Mouse (Mus musculus) C2C12 (cell line): ENCODE results near the gene Gfra1. TPM values are rescaled to one million over a fixed set of nuclear protein-coding genes. Genes with fewer than 3 reads are reported as not detected.
A peak's percentile ranks its signal among the peaks of the same experiment; 100 is the strongest.

Experiments used
- H3K27me3 ChIP-seq: one replicate; pipeline ENCODE4 v1.6.1; 2011; ENCODE audit not compliant: control insufficient read depth, insufficient read depth, insufficient read length
- H3K36me3 ChIP-seq: one replicate; pipeline ENCODE4 v1.6.1; 2011; ENCODE audit not compliant: control insufficient read depth, insufficient read depth
- H3K4me3 ChIP-seq: one replicate; pipeline ENCODE4 v1.5.1; 2011; ENCODE audit warnings: mild to moderate bottlenecking, control low read depth; ENCODE audit not compliant: poor library complexity, insufficient read depth, severe bottlenecking
- H3K79me2 ChIP-seq: one replicate; pipeline ENCODE4 v1.6.1; 2011; ENCODE audit not compliant: control insufficient read depth, insufficient read depth
- H3K79me3 ChIP-seq: one replicate; pipeline ENCODE4 v1.6.1; 2011; ENCODE audit warnings: low read depth, control low read depth
- H3ac ChIP-seq: one replicate; pipeline ENCODE3; 2011; ENCODE audit warnings: low read depth; ENCODE audit not compliant: control insufficient read depth, insufficient read length
- CEBPB ChIP-seq: IDR thresholded peaks from one replicate; pipeline ENCODE4 v1.6.1; 2011; ENCODE audit warnings: low read depth, mild to moderate bottlenecking, control low read depth, moderate library complexity
- CTCF ChIP-seq: IDR thresholded peaks from one replicate; pipeline ENCODE4 v1.5.1; 2011; ENCODE audit not compliant: control insufficient read depth, insufficient read depth, insufficient read length
- FOSL1 ChIP-seq: IDR thresholded peaks from one replicate; pipeline ENCODE4 v1.8.0; 2011; ENCODE audit warnings: mild to moderate bottlenecking, low read length; ENCODE audit not compliant: poor library complexity, insufficient read depth, severe bottlenecking
- MAX ChIP-seq: IDR thresholded peaks from one replicate; pipeline ENCODE4 v1.6.1; 2011; ENCODE audit warnings: mild to moderate bottlenecking, control low read depth
- MYOD1 ChIP-seq: IDR thresholded peaks from one replicate; pipeline ENCODE4 v1.6.1; 2011; ENCODE audit warnings: low read depth; ENCODE audit not compliant: control insufficient read depth, insufficient read length
- MYOG ChIP-seq: IDR thresholded peaks from one replicate; pipeline ENCODE4 v1.6.1; 2011; ENCODE audit not compliant: control insufficient read depth, insufficient read length; ENCODE audit errors: extremely low read depth
- USF1 ChIP-seq: IDR thresholded peaks from one replicate; pipeline ENCODE4 v1.6.1; 2011; ENCODE audit warnings: low read depth, mild to moderate bottlenecking, control low read depth, moderate library complexity
- polyA plus RNA-seq: library from polyadenylated mRNA; unstranded; fragments of >200 nt; fragmentation: generic; extraction: Trizol; gene quantifications from one replicate; pipeline ENCODE4 v1.2.1, GENCODE M21; 2012; ENCODE audit warnings: missing spikeins

The Gfra1 gene
- polyA plus RNA-seq, 1 experiment = 16.8 TPM

DNA sequence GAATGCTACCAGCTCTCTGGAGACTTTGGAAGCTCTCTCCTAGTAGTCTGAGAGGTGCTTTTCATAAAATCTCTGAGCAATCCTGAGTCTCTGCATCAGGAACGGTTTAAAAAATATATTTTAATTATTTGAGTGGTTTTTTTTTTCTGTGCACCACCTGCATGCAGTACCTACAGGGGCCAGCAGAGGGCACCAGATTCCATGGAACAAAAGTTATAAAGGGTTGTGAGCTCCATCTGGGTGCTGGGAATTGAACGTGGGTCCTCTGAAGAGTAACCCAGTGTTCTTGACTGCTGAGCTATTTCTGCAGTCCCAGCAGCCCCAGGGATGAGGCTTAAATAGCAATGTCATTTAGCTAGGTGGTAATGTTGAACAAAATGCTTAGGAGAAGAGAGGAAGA, 141.9 kb downstream of the Gfra1 start:
- H3K36me3 ChIP-seq = no peaks in the 10 kb centered on the region
- no peaks in the 10 kb centered on the region for H3K79me2 ChIP-seq
- TF ChIP-seq USF1 (no peak), CEBPB (no peak), FOSL1 (no peak), MAX (no peak), MYOD1 (no peak), CTCF (no peak)
- no peak overlapping the region for H3ac ChIP-seq
- H3K79me3 ChIP-seq = no peaks in the 10 kb centered on the region
- H3K27me3 ChIP-seq = no peaks in the 10 kb centered on the region
- no peak overlapping the region for H3K4me3 ChIP-seq

DNA sequence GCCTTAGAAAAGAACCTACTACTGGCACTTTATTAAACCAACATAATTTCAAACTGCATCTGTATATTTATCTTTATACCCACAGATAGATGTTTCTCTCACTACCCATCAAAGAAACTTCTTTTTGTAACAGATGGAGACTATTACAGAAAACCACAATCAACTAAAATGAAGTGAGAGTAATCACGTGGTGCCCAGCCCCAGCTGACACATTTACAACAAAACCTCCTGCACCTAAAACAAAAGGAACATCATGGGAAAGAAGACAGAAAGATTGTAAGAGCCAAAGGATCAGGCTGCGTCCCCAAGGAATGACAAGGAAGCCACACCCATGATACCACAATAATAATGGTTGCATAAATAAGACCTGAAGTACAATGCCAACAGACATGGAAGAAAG, 143.2 kb downstream of the Gfra1 start:
- Histone ChIP-seq H3ac (no peak overlapping the region), H3K79me3 (no peaks in the 10 kb centered on the region), H3K4me3 (no peak overlapping the region), H3K27me3 (no peaks in the 10 kb centered on the region), H3K36me3 (no peaks in the 10 kb centered on the region), H3K79me2 (no peaks in the 10 kb centered on the region)
- peak; percentile 56 for TF ChIP-seq USF1
- no peak for TF ChIP-seq FOSL1

DNA sequence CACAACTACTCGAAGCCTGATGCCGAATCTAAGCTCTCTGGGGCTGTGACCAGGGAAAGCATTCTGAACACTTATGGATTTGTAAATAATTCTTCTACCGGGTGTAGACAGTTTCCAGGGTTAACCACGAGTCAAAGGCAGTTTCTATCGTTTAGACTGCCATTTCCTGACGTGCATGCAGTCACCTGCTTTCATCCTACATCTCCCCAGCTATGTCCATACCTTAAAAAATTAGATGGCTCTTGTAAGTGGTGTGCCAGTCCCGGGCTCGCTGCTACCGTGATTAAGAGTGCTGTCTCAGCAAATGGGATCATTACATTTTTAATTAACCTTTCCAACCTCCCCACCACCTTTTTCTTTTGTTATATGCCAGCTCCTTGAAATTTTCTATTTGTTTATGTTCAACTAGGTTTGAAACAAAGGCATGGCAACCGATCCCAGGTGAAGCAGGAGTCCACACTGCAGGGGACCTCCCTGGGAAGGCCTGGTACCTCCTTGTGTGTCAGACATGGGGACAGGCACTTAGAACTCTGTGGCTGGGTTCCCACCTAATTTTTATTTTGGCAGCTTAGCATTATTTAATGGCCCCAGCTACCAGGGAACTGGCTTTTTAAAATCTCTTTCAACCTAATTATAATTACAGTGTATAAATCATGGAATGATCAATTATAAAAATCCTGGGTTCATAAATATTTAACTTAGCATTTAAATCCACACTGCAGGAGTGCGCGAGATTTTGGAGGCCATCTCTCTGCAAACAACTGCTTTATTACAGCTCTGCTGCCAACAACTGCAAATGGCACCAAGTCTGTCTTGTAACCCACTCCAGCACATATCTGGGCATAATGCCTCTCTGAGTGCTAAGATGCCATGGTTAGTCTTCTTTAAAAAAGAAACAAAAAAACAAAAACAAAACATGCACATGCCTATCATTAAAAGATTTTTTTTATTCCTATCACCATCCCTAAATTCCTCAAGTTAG, 145.1 kb downstream of the Gfra1 start:
- Histone ChIP-seq H3K79me3 (no peaks in the 10 kb centered on the region), H3K4me3 (no peak overlapping the region), H3K79me2 (no peaks in the 10 kb centered on the region), H3K27me3 (no peaks in the 10 kb centered on the region), H3ac (no peak overlapping the region), H3K36me3 (no peaks in the 10 kb centered on the region)
- TF ChIP-seq MAX (no peak), MYOG (no peak), MYOD1 (no peak), FOSL1 (no peak), USF1 (no peak), CEBPB (no peak), CTCF (no peak)

DNA sequence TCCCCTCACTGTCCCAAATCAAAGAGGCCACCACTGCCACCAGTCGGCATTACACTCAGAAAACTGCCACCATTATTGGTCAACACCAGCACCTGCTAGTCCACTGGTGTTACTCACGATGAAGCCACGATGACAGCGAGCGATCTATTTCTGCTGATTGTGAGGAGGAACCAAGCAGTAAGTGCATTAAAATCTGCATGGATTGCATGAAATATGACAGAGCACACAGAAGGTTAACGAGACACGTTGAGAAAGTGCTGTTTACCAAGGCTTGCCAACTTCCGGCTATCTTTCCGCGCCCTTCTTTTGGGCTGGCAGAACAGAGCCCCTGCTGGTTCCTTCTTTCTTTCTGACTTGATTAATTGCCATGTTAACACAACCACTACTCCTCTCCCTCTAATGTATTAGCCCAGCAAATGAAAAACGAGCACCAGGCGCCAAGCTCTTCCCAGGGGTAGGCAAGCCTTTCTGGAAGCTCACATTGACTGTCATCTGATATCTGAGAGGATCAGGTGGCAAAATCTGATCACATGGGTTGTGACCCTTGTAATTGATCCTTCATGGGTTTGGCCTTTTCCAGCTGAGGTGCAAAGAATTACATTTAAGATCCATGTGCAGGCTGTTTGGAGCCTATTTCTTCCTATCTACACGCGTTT, 146.0 kb downstream of the Gfra1 start:
- H3K27me3 ChIP-seq = no peaks in the 10 kb centered on the region
- no peak overlapping the region for H3ac ChIP-seq
- H3K36me3 ChIP-seq = no peaks in the 10 kb centered on the region
- TF ChIP-seq CEBPB (no peak), MAX (no peak), FOSL1 (no peak), CTCF (no peak), USF1 (no peak), MYOG (no peak), MYOD1 (no peak)
- no peaks in the 10 kb centered on the region for H3K79me3 ChIP-seq
- H3K4me3 ChIP-seq = no peak overlapping the region
- no peaks in the 10 kb centered on the region for H3K79me2 ChIP-seq

DNA sequence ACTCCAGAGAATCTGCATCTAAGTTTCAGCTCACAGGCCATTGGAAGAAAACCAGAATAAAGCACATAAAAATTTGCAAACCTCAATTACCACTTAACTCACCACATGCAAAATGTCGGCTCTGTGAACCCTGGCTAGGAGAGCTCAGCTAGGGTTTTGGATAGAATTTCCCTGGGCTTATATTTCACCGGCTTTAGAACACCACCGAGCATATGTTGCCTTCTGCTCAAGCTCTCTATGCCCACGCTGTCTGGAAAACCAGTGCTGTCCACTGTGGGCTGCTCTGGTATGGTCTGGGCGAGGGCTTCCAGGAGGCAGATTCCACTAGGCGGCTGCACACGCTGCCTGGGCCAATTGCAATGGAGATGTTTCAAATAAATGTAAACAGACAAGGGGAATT, 154.6 kb downstream of the Gfra1 start:
- TF ChIP-seq MAX = no peak
- no peak for TF ChIP-seq CTCF
- TF ChIP-seq MYOG = no peak
- no peak for TF ChIP-seq MYOD1
- no peak for TF ChIP-seq CEBPB
- no peak for TF ChIP-seq FOSL1
- TF ChIP-seq USF1 = no peak
- no peaks in the 10 kb centered on the region for H3K36me3 ChIP-seq
- H3K4me3 ChIP-seq = no peak overlapping the region
- no peaks in the 10 kb centered on the region for H3K27me3 ChIP-seq
- H3ac ChIP-seq = no peak overlapping the region
- no peaks in the 10 kb centered on the region for H3K79me2 ChIP-seq
- no peaks in the 10 kb centered on the region for H3K79me3 ChIP-seq

DNA sequence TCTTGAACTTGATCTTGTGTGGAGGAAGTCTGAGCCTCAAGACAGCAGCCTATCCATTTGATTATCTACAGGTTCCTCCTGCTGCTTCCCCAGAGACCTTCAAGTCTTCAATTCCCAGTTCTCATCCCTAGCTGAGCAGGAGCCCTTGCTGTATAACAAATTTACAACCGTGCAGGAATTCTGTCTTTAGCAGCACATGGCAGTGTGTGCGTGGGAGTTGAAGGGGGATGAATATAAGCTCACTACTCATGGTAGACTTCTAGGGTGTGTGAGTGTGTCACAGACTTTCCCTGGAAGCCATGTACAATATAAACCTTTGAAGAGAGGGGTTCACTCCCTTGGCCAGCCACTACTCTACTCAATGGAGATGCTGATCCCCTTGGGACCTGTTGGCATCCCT, 157.8 kb downstream of the Gfra1 start:
- no peaks in the 10 kb centered on the region for H3K79me2 ChIP-seq
- no peaks in the 10 kb centered on the region for H3K27me3 ChIP-seq
- H3K4me3 ChIP-seq = no peak overlapping the region
- H3ac ChIP-seq = no peak overlapping the region
- no peaks in the 10 kb centered on the region for H3K79me3 ChIP-seq
- H3K36me3 ChIP-seq = no peaks in the 10 kb centered on the region
- TF ChIP-seq FOSL1 (no peak), MYOG (no peak), USF1 (no peak), MAX (no peak), CTCF (no peak), CEBPB (no peak), MYOD1 (no peak)
